22 mouse cellular contexts compared by ENCODE assay signal in genomic region chr6:92231762-92232161, GRCm38 (mm10). TPM values are rescaled to one million over a fixed set of nuclear protein-coding genes. Genes with fewer than 3 reads are reported as not detected.
DNase-seq lines count a peak whose midpoint lies in the region; ATAC-seq lines count a peak whose summit lies in the region.
"Had no signal": no experiment of that assay in that cellular context is flagged by ENCODE, and none has a peak within 500 bp of the region (broad histone marks: within the 10 kb centered on the region; RNA-seq: fewer than 3 reads in every experiment).

No protein-coding gene starts in this region.

- no peak overlapping the region for H3K9ac ChIP-seq in kidney, embryonic 15.5 days
- no peak overlapping the region for H3K9ac ChIP-seq in kidney, embryonic 14.5 days (ENCODE audit: low read depth, low read length)
- no peak overlapping the region for H3K9ac ChIP-seq in kidney, embryonic 16.5 days (replicated peaks; ENCODE audit: low read length)
- H3K9ac ChIP-seq: embryonic facial prominence, embryonic 12.5 days; forebrain, embryonic 13.5 days; forebrain, embryonic 15.5 days had no signal

- no peak overlapping the region for H3K4me3 ChIP-seq in kidney, embryonic 15.5 days (replicated peaks)
- no peak overlapping the region for H3K4me3 ChIP-seq in kidney, embryonic 14.5 days (ENCODE audit: low read length)
- no peak overlapping the region for H3K4me3 ChIP-seq in kidney, embryonic 16.5 days (ENCODE audit: low read length)
- H3K4me3 ChIP-seq: embryonic facial prominence, embryonic 10.5 days; embryonic facial prominence, embryonic 12.5 days; forebrain, embryonic 13.5 days; forebrain, embryonic 15.5 days had no signal

- DNase-seq in kidney, adult 11 months = peak; percentile 31
- DNase-seq in kidney, adult 8-10 months = peak; percentile 23 to 42
- DNase-seq in kidney, adult 18-20 months = no peak
- DNase-seq: adrenal gland, adult 8-10 months; B cell, adult 2 months; cerebellum, adult 11-12 months; cerebellum, adult 2 months; cerebellum, adult 9-10 months; cerebellum, postnatal 10 days; cerebellum, postnatal 25 days had no signal

- no peaks in the 10 kb centered on the region for H3K36me3 ChIP-seq in kidney, embryonic 15.5 days
- no peaks in the 10 kb centered on the region for H3K36me3 ChIP-seq in kidney, embryonic 14.5 days (ENCODE audit: control insufficient read depth, insufficient read depth, low read length)
- no peaks in the 10 kb centered on the region for H3K36me3 ChIP-seq in kidney, embryonic 16.5 days (ENCODE audit: insufficient read depth, low read length)
- H3K36me3 ChIP-seq: embryonic facial prominence, embryonic 10.5 days; embryonic facial prominence, embryonic 12.5 days; forebrain, embryonic 15.5 days; G1E had no signal

- no peak overlapping the region for H3K27ac ChIP-seq in kidney, embryonic 15.5 days
- no peak overlapping the region for H3K27ac ChIP-seq in kidney, embryonic 14.5 days (ENCODE audit: low read depth, low read length)
- H3K27ac ChIP-seq in kidney, embryonic 16.5 days (ENCODE audit: low read length) = no peak overlapping the region
- H3K27ac ChIP-seq: embryonic facial prominence, embryonic 10.5 days; embryonic facial prominence, embryonic 12.5 days; forebrain, embryonic 13.5 days; forebrain, embryonic 15.5 days had no signal

- H3K4me2 ChIP-seq in kidney, embryonic 15.5 days = no peak overlapping the region
- no peak overlapping the region for H3K4me2 ChIP-seq in kidney, embryonic 14.5 days (replicated peaks; ENCODE audit: low read depth, low read length)
- no peak overlapping the region for H3K4me2 ChIP-seq in kidney, embryonic 16.5 days (replicated peaks; ENCODE audit: low read depth, low read length)
- H3K4me2 ChIP-seq: embryonic facial prominence, embryonic 12.5 days; forebrain, embryonic 13.5 days; forebrain, embryonic 15.5 days had no signal

- H3K9me3 ChIP-seq in kidney, embryonic 15.5 days (replicated peaks) = no peaks in the 10 kb centered on the region
- H3K9me3 ChIP-seq in kidney, embryonic 14.5 days (ENCODE audit: control insufficient read depth, low read length) = no peaks in the 10 kb centered on the region
- no peaks in the 10 kb centered on the region for H3K9me3 ChIP-seq in kidney, embryonic 16.5 days (ENCODE audit: low read length)
- H3K9me3 ChIP-seq: embryonic facial prominence, embryonic 10.5 days; embryonic facial prominence, embryonic 12.5 days; forebrain, embryonic 13.5 days; forebrain, embryonic 15.5 days; G1E had no signal

- 71% methylated on average over 4 of the region's 4 CpGs for WGBS in kidney, embryonic 15.5 days
- 78% methylated on average over 4 of the region's 4 CpGs for WGBS in kidney, embryonic 14.5 days
- 69% methylated on average over 4 of the region's 4 CpGs for WGBS in kidney, embryonic 16.5 days

- no peaks in the 10 kb centered on the region for H3K4me1 ChIP-seq in kidney, embryonic 15.5 days
- no peaks in the 10 kb centered on the region for H3K4me1 ChIP-seq in kidney, embryonic 14.5 days (ENCODE audit: control insufficient read depth, insufficient read depth, low read length)
- no peaks in the 10 kb centered on the region for H3K4me1 ChIP-seq in kidney, embryonic 16.5 days (ENCODE audit: insufficient read depth, low read length)
- H3K4me1 ChIP-seq: embryonic facial prominence, embryonic 12.5 days; forebrain, embryonic 13.5 days; forebrain, embryonic 15.5 days had no signal

- ATAC-seq in kidney, embryonic 15.5 days (replicated peaks; ENCODE audit: low FRiP score) = no peak
- no peak for ATAC-seq in kidney, embryonic 14.5 days (ENCODE audit: low FRiP score, low TSS enrichment)
- peak; percentile 86 for ATAC-seq in kidney, embryonic 16.5 days (ENCODE audit: low FRiP score, low TSS enrichment)
- ATAC-seq: activated CD4-positive, CD25-positive, alpha-beta regulatory T cell, adult 4 months; CD4-positive, CD25-positive, alpha-beta regulatory T cell, adult 4 months; forebrain, embryonic 13.5 days; forebrain, embryonic 15.5 days; Patski had no signal

- H3K27me3 ChIP-seq in kidney, embryonic 15.5 days = no peaks in the 10 kb centered on the region
- H3K27me3 ChIP-seq in kidney, embryonic 14.5 days (ENCODE audit: control insufficient read depth, insufficient read depth, low read length) = no peaks in the 10 kb centered on the region
- H3K27me3 ChIP-seq in kidney, embryonic 16.5 days (ENCODE audit: insufficient read depth, low read length) = no peaks in the 10 kb centered on the region
- H3K27me3 ChIP-seq: CH12.LX; embryonic facial prominence, embryonic 12.5 days; forebrain, embryonic 13.5 days; forebrain, embryonic 15.5 days had no signal

RNA-seq across cellular contexts. Expression of gene Trh, which starts 12.7 kb away (rescaled TPM):
- polyA plus RNA-seq in kidney, embryonic 15.5 days (2015; fragmentation: Nextera tagmentation; extraction: Ambion mirVana) = 5.0 and 6.7 TPM in 2 replicates
- 4.3 and 5.9 TPM in 2 replicates for polyA plus RNA-seq in kidney, embryonic 14.5 days (2014; fragmentation: Nextera tagmentation; extraction: Ambion mirVana)
- polyA plus RNA-seq in kidney, embryonic 16.5 days (2015; fragmentation: Nextera tagmentation; extraction: Ambion mirVana) = 7.2 TPM in 2 replicates
- polyA plus RNA-seq: activated CD4-positive, CD25-positive, alpha-beta regulatory T cell, adult 4 months; CD4-positive, CD25-positive, alpha-beta regulatory T cell, adult 4 months; G1E; Patski had no signal

RNA-seq across cellular contexts. Expression of gene Rbsn, which starts 17.0 kb away (rescaled TPM):
- polyA plus RNA-seq in kidney, embryonic 15.5 days (2015; fragmentation: Nextera tagmentation; extraction: Ambion mirVana) = 23.8 and 27.0 TPM in 2 replicates
- 10.0 and 16.7 TPM in 2 replicates for polyA plus RNA-seq in kidney, embryonic 14.5 days (2014; fragmentation: Nextera tagmentation; extraction: Ambion mirVana)
- polyA plus RNA-seq in kidney, embryonic 16.5 days (2015; fragmentation: Nextera tagmentation; extraction: Ambion mirVana) = 25.2 and 25.3 TPM in 2 replicates

RNA-seq across cellular contexts. Expression of gene Mrps25, which starts 47.9 kb away (rescaled TPM):
- 95.0 and 97.5 TPM in 2 replicates for polyA plus RNA-seq in kidney, embryonic 15.5 days (2015; fragmentation: Nextera tagmentation; extraction: Ambion mirVana)
- polyA plus RNA-seq in kidney, embryonic 14.5 days (2014; fragmentation: Nextera tagmentation; extraction: Ambion mirVana) = 78.3 and 84.3 TPM in 2 replicates
- polyA plus RNA-seq in kidney, embryonic 16.5 days (2015; fragmentation: Nextera tagmentation; extraction: Ambion mirVana) = 94.4 and 96.4 TPM in 2 replicates
